Mouse (Mus musculus): Measurements from ENCODE around the gene Lats1. TPM values are rescaled to one million over a fixed set of nuclear protein-coding genes. Genes with fewer than 3 reads are reported as not detected.

Gene Lats1
- total RNA-seq, 1 experiment, result 6.3 TPM

- in situ Hi-C loops (cut with MboI; ENCODE audit: low sequenced_read_pairs in 2 of 2, unreplicated experiment in 2 of 2), result no loop called here
Observed at GRCm38 (mm10) chr10:7725751-7726500, 44.9 kb downstream of the Lats1 start, which contains the start of gene Katna1. Gene Katna1 (plus strand): TSS chr10:7726000.

GRCm38 (mm10) chr10:7726501-7726812, 45.4 kb downstream of the Lats1 start:
- DNase-seq (ENCODE audit: low read depth, low spot score), result no peak
- peak overlapping the region; percentile 84 to 93 for H3K4me3 ChIP-seq (ENCODE audit: insufficient read depth in 1 of 2, low read depth in 1 of 2, low read length in 2 of 2, poor library complexity in 1 of 2, severe bottlenecking in 1 of 2)

More at GRCm38 (mm10) chr10:7725751-7726500, 44.9 kb downstream of the Lats1 start, which contains the start of gene Katna1:
- DNase-seq (ENCODE audit: low read depth, low spot score), result peak; percentile 98
- Histone ChIP-seq H3K36me3 (ENCODE audit: control insufficient read depth, insufficient read depth, low read length, poor library complexity, severe bottlenecking) (no peaks in the 10 kb centered on the region), H3K9ac (ENCODE audit: insufficient read depth, low read depth, low read length, poor library complexity, severe bottlenecking) (peak within 1 kb of the TSS; percentile 92), H3K9me3 (ENCODE audit: control insufficient read depth, insufficient read depth, low read depth, low read length) (no peaks in the 10 kb centered on the region), H3K27ac (ENCODE audit: insufficient read depth, low read depth, low read length, poor library complexity, severe bottlenecking) (no peak within 1 kb of the TSS), H3K4me3 (ENCODE audit: insufficient read depth in 1 of 2, low read depth in 1 of 2, low read length in 2 of 2, poor library complexity in 1 of 2, severe bottlenecking in 1 of 2) (peak within 1 kb of the TSS; percentile 84 to 93), H3K4me1 (ENCODE audit: control insufficient read depth in 2 of 2, insufficient read depth in 2 of 2, low read length in 2 of 2, poor library complexity in 1 of 2) (peaks cover 0 to 3% of the 10 kb centered on the region in 2 experiments; a peak in 2 of 4 replicates)
- TF ChIP-seq MAFK (IDR thresholded peaks at IDR 0.05; ENCODE audit: insufficient read depth, low read depth, low read length) (no peak), HCFC1 (IDR thresholded peaks at IDR 0.05; ENCODE audit: borderline replicate concordance, insufficient read depth, low read length) (peak; percentile 22; the same call in 1 of the 2 replicates), CHD2 (IDR thresholded peaks at IDR 0.05; ENCODE audit: low read depth, low read length) (no peak)

GRCm38 (mm10) chr10:7727011-7727410, 46.0 kb downstream of the Lats1 start:
- Histone ChIP-seq H3K9ac (ENCODE audit: insufficient read depth, low read depth, low read length, poor library complexity, severe bottlenecking) (no peak overlapping the region), H3K36me3 (ENCODE audit: control insufficient read depth, insufficient read depth, low read length, poor library complexity, severe bottlenecking) (no peaks in the 10 kb centered on the region), H3K4me1 (ENCODE audit: control insufficient read depth in 2 of 2, insufficient read depth in 2 of 2, low read length in 2 of 2, poor library complexity in 1 of 2) (peaks cover 0 to 3% of the 10 kb centered on the region in 2 experiments; a peak in 2 of 4 replicates), H3K9me3 (ENCODE audit: control insufficient read depth, insufficient read depth, low read depth, low read length) (no peaks in the 10 kb centered on the region), H3K4me3 (ENCODE audit: insufficient read depth in 1 of 2, low read depth in 1 of 2, low read length in 2 of 2, poor library complexity in 1 of 2, severe bottlenecking in 1 of 2) (peak overlapping the region in 1 of 2 experiments; percentile 93; a peak in 1 of 4 replicates), H3K27ac (ENCODE audit: insufficient read depth, low read depth, low read length, poor library complexity, severe bottlenecking) (no peak overlapping the region)
- in situ Hi-C loops (cut with MboI; ENCODE audit: low sequenced_read_pairs in 2 of 2, unreplicated experiment in 2 of 2), result no loop called here
- no peak for DNase-seq (ENCODE audit: low read depth, low spot score)
- TF ChIP-seq ZC3H11A (IDR thresholded peaks at IDR 0.05; ENCODE audit: borderline replicate concordance, low read depth, low read length) (no peak), ZNF384 (IDR thresholded peaks at IDR 0.05; ENCODE audit: low read depth, low read length) (no peak), HCFC1 (IDR thresholded peaks at IDR 0.05; ENCODE audit: borderline replicate concordance, insufficient read depth, low read length) (no peak), CHD2 (IDR thresholded peaks at IDR 0.05; ENCODE audit: low read depth, low read length) (no peak), MAFK (IDR thresholded peaks at IDR 0.05; ENCODE audit: insufficient read depth, low read depth, low read length) (no peak)

More at GRCm38 (mm10) chr10:7726501-7726812, 45.4 kb downstream of the Lats1 start:
- Histone ChIP-seq H3K4me1 (ENCODE audit: control insufficient read depth in 2 of 2, insufficient read depth in 2 of 2, low read length in 2 of 2, poor library complexity in 1 of 2) (peaks cover 0 to 3% of the 10 kb centered on the region in 2 experiments; a peak in 2 of 4 replicates), H3K36me3 (ENCODE audit: control insufficient read depth, insufficient read depth, low read length, poor library complexity, severe bottlenecking) (no peaks in the 10 kb centered on the region), H3K9ac (ENCODE audit: insufficient read depth, low read depth, low read length, poor library complexity, severe bottlenecking) (peak overlapping the region; percentile 92), H3K27ac (ENCODE audit: insufficient read depth, low read depth, low read length, poor library complexity, severe bottlenecking) (no peak overlapping the region), H3K9me3 (ENCODE audit: control insufficient read depth, insufficient read depth, low read depth, low read length) (no peaks in the 10 kb centered on the region)
- no peak for TF ChIP-seq ZC3H11A (IDR thresholded peaks at IDR 0.05; ENCODE audit: borderline replicate concordance, low read depth, low read length)
- in situ Hi-C loops (cut with MboI; ENCODE audit: low sequenced_read_pairs in 2 of 2, unreplicated experiment in 2 of 2), result no loop called here

GRCm38 (mm10) chr10:7731582-7731981, 50.6 kb downstream of the Lats1 start:
- Histone ChIP-seq H3K9ac (ENCODE audit: insufficient read depth, low read depth, low read length, poor library complexity, severe bottlenecking) (no peak overlapping the region), H3K36me3 (ENCODE audit: control insufficient read depth, insufficient read depth, low read length, poor library complexity, severe bottlenecking) (no peaks in the 10 kb centered on the region), H3K9me3 (ENCODE audit: control insufficient read depth, insufficient read depth, low read depth, low read length) (no peaks in the 10 kb centered on the region), H3K27ac (ENCODE audit: insufficient read depth, low read depth, low read length, poor library complexity, severe bottlenecking) (no peak overlapping the region), H3K4me1 (ENCODE audit: control insufficient read depth in 2 of 2, insufficient read depth in 2 of 2, low read length in 2 of 2, poor library complexity in 1 of 2) (peaks cover 0 to 3% of the 10 kb centered on the region in 2 experiments; a peak in 2 of 4 replicates), H3K4me3 (ENCODE audit: insufficient read depth in 1 of 2, low read depth in 1 of 2, low read length in 2 of 2, poor library complexity in 1 of 2, severe bottlenecking in 1 of 2) (no peak overlapping the region)
- TF ChIP-seq MAFK (IDR thresholded peaks at IDR 0.05; ENCODE audit: insufficient read depth, low read depth, low read length) (no peak), ZNF384 (IDR thresholded peaks at IDR 0.05; ENCODE audit: low read depth, low read length) (no peak), CHD2 (IDR thresholded peaks at IDR 0.05; ENCODE audit: low read depth, low read length) (no peak), ZC3H11A (IDR thresholded peaks at IDR 0.05; ENCODE audit: borderline replicate concordance, low read depth, low read length) (no peak), HCFC1 (IDR thresholded peaks at IDR 0.05; ENCODE audit: borderline replicate concordance, insufficient read depth, low read length) (no peak)
- in situ Hi-C loops (cut with MboI; ENCODE audit: low sequenced_read_pairs in 2 of 2, unreplicated experiment in 2 of 2), result no loop called here
- DNase-seq (ENCODE audit: low read depth, low spot score), result no peak

All from ES-E14 (cell line).